Mouse (Mus musculus) neural tube, embryonic 14.5 days (tissue): ENCODE measurements around the gene Rag1. TPM values are rescaled to one million over a fixed set of nuclear protein-coding genes. Genes with fewer than 3 reads are reported as not detected.

Source experiments
- ATAC-seq: fragments of 200-750 bp; cut with Nextera tagmentation; 2 replicates; pipeline ENCODE4 v1.8.0; 2017; ENCODE audit warnings: low read depth, mild to moderate bottlenecking, moderate TSS enrichment, moderate library complexity
- H3K27ac ChIP-seq: fragments of 300-500 bp; sonication (generic); 2 replicates; pipeline ENCODE4 v1.5.1; 2014; ENCODE audit warnings: low read depth, mild to moderate bottlenecking, control low read depth, low read length, moderate library complexity, mixed read lengths
- H3K27me3 ChIP-seq: fragments of 300-500 bp; sonication (generic); 2 replicates; pipeline ENCODE4 v1.6.1; 2014; ENCODE audit warnings: low read length; ENCODE audit not compliant: control insufficient read depth, insufficient read depth
- H3K36me3 ChIP-seq: fragments of 300-500 bp; sonication (generic); 2 replicates; pipeline ENCODE4 v1.6.1; 2014; ENCODE audit warnings: low read length, mixed read lengths; ENCODE audit not compliant: control insufficient read depth, insufficient read depth
- H3K4me1 ChIP-seq: fragments of 300-500 bp; sonication (generic); 2 replicates; pipeline ENCODE4 v1.6.1; 2014; ENCODE audit warnings: low read length; ENCODE audit not compliant: control insufficient read depth, insufficient read depth
- H3K4me2 ChIP-seq: fragments of 300-500 bp; sonication (generic); 2 replicates; pipeline ENCODE4 v1.6.1; 2014; ENCODE audit warnings: mild to moderate bottlenecking, low read depth, low read length, control low read depth
- H3K4me3 ChIP-seq: fragments of 300-500 bp; sonication (generic); 2 replicates; pipeline ENCODE4 v1.5.1; 2014; ENCODE audit warnings: low read depth, low read length, control low read depth, mixed read lengths
- H3K9ac ChIP-seq: fragments of 300-500 bp; sonication (generic); replicated peaks from 2 replicates; pipeline ENCODE4 v1.6.1; 2014; ENCODE audit warnings: low read depth, mild to moderate bottlenecking, control low read depth, low read length, mixed read lengths
- H3K9me3 ChIP-seq: fragments of 300-500 bp; sonication (generic); 2 replicates; pipeline ENCODE4 v1.6.1; 2016; ENCODE audit warnings: low read length; ENCODE audit not compliant: control insufficient read depth
- WGBS: fragments of 180-500 bp; shearing (Covaris S2); extraction: QIAGEN DNeasy Blood & Tissue Kit; methylation state at CpG from one replicate; pipeline ENCODE4 v1.1.7; 2014; 5-methylcytosine and 5-hydroxymethylcytosine counted together
- polyA plus RNA-seq: library from polyadenylated mRNA; unstranded; fragments of >200 nt; fragmentation: Nextera tagmentation; extraction: Ambion mirVana; gene quantifications from 2 replicates; pipeline ENCODE4 v1.2.1, GENCODE M21; 2014

Rag1 gene
- polyA plus RNA-seq, 1 experiment from 2014 or later = 0.05 TPM

- Histone ChIP-seq H3K27me3 (no peaks in the 10 kb centered on the region), H3K9me3 (no peaks in the 10 kb centered on the region), H3K4me3 (no peak overlapping the region), H3K27ac (no peak overlapping the region), H3K36me3 (no peaks in the 10 kb centered on the region), H3K4me1 (0 out of 2 replicates have a peak, but pooled peaks cover 5% of the 10 kb centered on the region), H3K4me2 (no peak overlapping the region), H3K9ac (no peak overlapping the region)
- no peak for ATAC-seq
- 22% methylated on average over 2 of the region's 2 CpGs for WGBS
These were observed 25.3 kb downstream of the Rag1 start for GRCm38 (mm10) chr2:101624011-101624410.

GRCm38 (mm10) chr2:101623042-101623441, 26.3 kb downstream of the Rag1 start:
- H3K27ac ChIP-seq = no peak overlapping the region
- 24% methylated on average over 2 of the region's 2 CpGs for WGBS
- no peak overlapping the region for H3K4me2 ChIP-seq
- H3K4me3 ChIP-seq = no peak overlapping the region
- no peak overlapping the region for H3K9ac ChIP-seq
- 0 out of 2 replicates have a peak, but pooled peaks cover 5% of the 10 kb centered on the region for H3K4me1 ChIP-seq
- no peaks in the 10 kb centered on the region for H3K9me3 ChIP-seq
- no peaks in the 10 kb centered on the region for H3K27me3 ChIP-seq
- H3K36me3 ChIP-seq = no peaks in the 10 kb centered on the region
- ATAC-seq = peak; percentile 54; the same call in 1 of the 2 replicates

- Histone ChIP-seq H3K4me1 (0 out of 2 replicates have a peak, but pooled peaks cover 2% of the 10 kb centered on the region), H3K4me3 (no peak overlapping the region), H3K36me3 (no peaks in the 10 kb centered on the region), H3K4me2 (no peak overlapping the region), H3K27me3 (no peaks in the 10 kb centered on the region), H3K9me3 (no peaks in the 10 kb centered on the region), H3K9ac (no peak overlapping the region), H3K27ac (no peak overlapping the region)
- 62% methylated on average over 7 of the region's 7 CpGs for WGBS
- no peak for ATAC-seq
These were observed 27.7 kb downstream of the Rag1 start for GRCm38 (mm10) chr2:101621611-101622010.

- no peak overlapping the region for H3K4me2 ChIP-seq
- no peaks in the 10 kb centered on the region for H3K27me3 ChIP-seq
- no peaks in the 10 kb centered on the region for H3K9me3 ChIP-seq
- H3K27ac ChIP-seq = no peak overlapping the region
- no peak overlapping the region for H3K4me3 ChIP-seq
- no peak overlapping the region for H3K9ac ChIP-seq
- 0 out of 2 replicates have a peak, but pooled peaks cover 2% of the 10 kb centered on the region for H3K4me1 ChIP-seq
- no peak for ATAC-seq
- WGBS = 77% methylated on average over 3 of the region's 3 CpGs
- no peaks in the 10 kb centered on the region for H3K36me3 ChIP-seq
These were observed 28.4 kb downstream of the Rag1 start for GRCm38 (mm10) chr2:101620899-101621298.

GRCm38 (mm10) chr2:101618373-101618772, 30.9 kb downstream of the Rag1 start:
- 75% methylated on average over 4 of the region's 4 CpGs for WGBS
- no peak overlapping the region for H3K4me3 ChIP-seq
- H3K36me3 ChIP-seq = no peaks in the 10 kb centered on the region
- ATAC-seq = no peak
- no peaks in the 10 kb centered on the region for H3K27me3 ChIP-seq
- H3K4me1 ChIP-seq = no peaks in the 10 kb centered on the region
- H3K9me3 ChIP-seq = no peaks in the 10 kb centered on the region
- H3K27ac ChIP-seq = no peak overlapping the region
- no peak overlapping the region for H3K4me2 ChIP-seq
- no peak overlapping the region for H3K9ac ChIP-seq

- WGBS = 74% methylated on average over 10 of the region's 10 CpGs
- Histone ChIP-seq H3K4me3 (no peak overlapping the region), H3K9ac (no peak overlapping the region), H3K27ac (0 out of 2 replicates have a peak overlapping the region, but pooled peaks have one; percentile 16), H3K4me2 (no peak overlapping the region), H3K9me3 (no peaks in the 10 kb centered on the region), H3K27me3 (no peaks in the 10 kb centered on the region), H3K4me1 (no peaks in the 10 kb centered on the region), H3K36me3 (no peaks in the 10 kb centered on the region)
- no peak; the same call in 1 of the 2 replicates for ATAC-seq
These were observed 33.6 kb downstream of the Rag1 start for GRCm38 (mm10) chr2:101615464-101616305.

- Histone ChIP-seq H3K4me1 (no peaks in the 10 kb centered on the region), H3K27me3 (no peaks in the 10 kb centered on the region), H3K4me2 (no peak overlapping the region), H3K9me3 (no peaks in the 10 kb centered on the region), H3K9ac (no peak overlapping the region), H3K27ac (no peak overlapping the region), H3K4me3 (no peak overlapping the region), H3K36me3 (no peaks in the 10 kb centered on the region)
- WGBS = 90% methylated on average over 3 of the region's 3 CpGs
- no peak for ATAC-seq
These were observed 38.4 kb downstream of the Rag1 start for GRCm38 (mm10) chr2:101610861-101611260.

- H3K36me3 ChIP-seq = no peaks in the 10 kb centered on the region
- no peaks in the 10 kb centered on the region for H3K9me3 ChIP-seq
- H3K4me1 ChIP-seq = no peaks in the 10 kb centered on the region
- H3K27ac ChIP-seq = no peak overlapping the region
- no peak overlapping the region for H3K4me3 ChIP-seq
- H3K4me2 ChIP-seq = no peak overlapping the region
- no peak overlapping the region for H3K9ac ChIP-seq
- WGBS = 41% methylated on average over 7 of the region's 7 CpGs
- no peaks in the 10 kb centered on the region for H3K27me3 ChIP-seq
- peak; percentile 79; the same call in 1 of the 2 replicates for ATAC-seq
These were observed 40.9 kb downstream of the Rag1 start for GRCm38 (mm10) chr2:101608232-101608894.

- H3K27ac ChIP-seq = no peak overlapping the region
- H3K9me3 ChIP-seq = no peaks in the 10 kb centered on the region; the same call in 1 of the 2 replicates
- H3K4me1 ChIP-seq = peaks cover 14% of the 10 kb centered on the region; the same call in 1 of the 2 replicates
- H3K9ac ChIP-seq = no peak overlapping the region
- WGBS = 98% methylated on average over 1 of the region's 1 CpGs
- H3K4me3 ChIP-seq = no peak overlapping the region
- no peaks in the 10 kb centered on the region for H3K36me3 ChIP-seq
- no peak overlapping the region for H3K4me2 ChIP-seq
- no peaks in the 10 kb centered on the region for H3K27me3 ChIP-seq
- ATAC-seq = no peak
These were observed 46.2 kb downstream of the Rag1 start for GRCm38 (mm10) chr2:101603099-101603498.
